Mouse (Mus musculus) ES-Bruce4 (cell line): ENCODE data around the gene Fyn.

Source experiments
- CTCF ChIP-seq: IDR thresholded peaks from one replicate; pipeline ENCODE4 v1.8.1; 2011; ENCODE audit warnings: low read depth, low read length
- EP300 ChIP-seq: IDR thresholded peaks from 2 replicates; pipeline ENCODE4 v1.6.1; 2011; ENCODE audit warnings: low read depth, low read length; ENCODE audit not compliant: insufficient read depth
- POLR2A ChIP-seq: IDR thresholded peaks from one replicate; pipeline ENCODE4 v1.8.1; 2011; ENCODE audit warnings: low read length; ENCODE audit not compliant: insufficient read depth

GRCm38 (mm10) chr10:39322143-39322542 is 46.5 kb upstream of the Fyn start:
- TF ChIP-seq CTCF (no peak), POLR2A (no peak), EP300 (no peak)
